Mouse (Mus musculus) v-Abl transformed pro-B cells (cell line): ENCODE results near the gene Smn1.
"Not testable (repeated sequence)": the region's sequence is repeated elsewhere in the genome, so short reads cannot be mapped to it uniquely, and the experiment has no call there.

Experiments used
- in situ Hi-C, 2 experiments: fragments of 400-800 bp; cut with MboI; formaldehyde crosslinking; loops; one replicate each; pipeline ENCODE4 v1.15.1; 2025; ENCODE audit not compliant: unreplicated experiment in 2 of 2

Gene Smn1

DNA sequence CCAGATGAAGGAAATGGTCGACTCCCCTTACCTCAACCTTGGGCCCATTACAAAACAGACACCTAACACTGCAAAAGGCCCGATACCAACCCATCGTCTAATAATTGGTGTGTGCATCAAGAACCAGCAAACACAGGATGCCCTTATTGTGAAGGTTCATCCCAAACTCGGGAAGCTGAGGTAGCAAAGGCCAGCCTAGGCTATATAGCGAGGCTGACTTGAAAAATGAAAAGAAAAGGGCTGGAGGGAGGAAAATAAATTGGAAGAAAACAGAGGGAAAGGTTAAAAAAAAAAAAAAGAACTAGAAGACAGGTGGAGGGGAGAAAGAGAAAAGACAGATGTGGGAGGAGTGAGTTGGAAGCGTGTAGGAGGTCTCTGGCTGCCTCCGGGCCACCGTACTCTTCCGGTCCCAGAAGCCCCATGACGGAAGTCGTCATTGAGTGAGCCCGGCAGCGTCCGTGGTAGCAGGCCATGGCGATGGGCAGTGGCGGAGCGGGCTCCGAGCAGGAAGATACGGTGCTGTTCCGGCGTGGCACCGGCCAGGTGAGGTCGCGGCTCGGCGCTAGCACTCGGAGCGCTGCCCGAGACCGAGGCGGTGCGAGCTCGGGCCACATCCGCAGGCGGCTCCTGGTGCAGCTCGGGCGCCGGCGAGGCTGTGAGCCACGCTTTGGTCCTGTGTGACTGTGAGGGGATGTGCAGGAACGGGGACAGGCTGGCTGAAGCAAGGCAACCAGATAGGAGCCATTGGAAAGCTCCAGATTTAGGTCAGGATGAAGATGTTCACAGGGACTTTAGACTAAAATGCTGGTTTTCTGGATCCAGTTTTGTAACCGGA, at the start of gene Smn1:
Gene Smn1 (plus strand): TSS at position 430 of the 835 bp plus-strand sequence.
- in situ Hi-C loops = loop anchor here (25.0 kb wide), 4 partner anchors 262 to 1588 kb away; partner anchors contain the start of genes Gtf2h2 (in 2 of the 2) and Slc30a5 (in 1 of the 2)

DNA sequence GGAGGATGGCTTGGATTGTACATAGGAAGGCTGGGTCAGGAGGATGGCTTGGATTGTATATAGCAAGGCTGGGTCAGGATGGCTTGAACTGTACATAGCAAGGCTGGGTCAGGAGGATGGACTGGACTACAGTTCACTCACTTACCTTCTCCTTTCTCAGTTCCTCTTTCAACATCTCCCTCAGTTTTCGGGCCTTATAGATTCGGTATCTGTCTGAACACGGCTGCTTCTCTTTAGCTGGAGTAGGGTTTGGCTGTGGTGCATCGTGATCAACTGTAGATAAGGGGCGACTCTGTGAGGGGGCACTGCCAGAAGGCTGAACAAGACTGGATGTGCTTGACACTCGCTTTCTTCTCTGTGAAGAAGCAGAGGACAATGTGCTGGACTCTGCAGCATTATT, 25.8 kb upstream of the Smn1 start:
- in situ Hi-C loops = loop anchor here in 1 of 2 experiments (10.0 kb wide), 2 partner anchors 536 to 754 kb away; partner anchors contain the start of genes Mrps27 and Ptcd2

DNA sequence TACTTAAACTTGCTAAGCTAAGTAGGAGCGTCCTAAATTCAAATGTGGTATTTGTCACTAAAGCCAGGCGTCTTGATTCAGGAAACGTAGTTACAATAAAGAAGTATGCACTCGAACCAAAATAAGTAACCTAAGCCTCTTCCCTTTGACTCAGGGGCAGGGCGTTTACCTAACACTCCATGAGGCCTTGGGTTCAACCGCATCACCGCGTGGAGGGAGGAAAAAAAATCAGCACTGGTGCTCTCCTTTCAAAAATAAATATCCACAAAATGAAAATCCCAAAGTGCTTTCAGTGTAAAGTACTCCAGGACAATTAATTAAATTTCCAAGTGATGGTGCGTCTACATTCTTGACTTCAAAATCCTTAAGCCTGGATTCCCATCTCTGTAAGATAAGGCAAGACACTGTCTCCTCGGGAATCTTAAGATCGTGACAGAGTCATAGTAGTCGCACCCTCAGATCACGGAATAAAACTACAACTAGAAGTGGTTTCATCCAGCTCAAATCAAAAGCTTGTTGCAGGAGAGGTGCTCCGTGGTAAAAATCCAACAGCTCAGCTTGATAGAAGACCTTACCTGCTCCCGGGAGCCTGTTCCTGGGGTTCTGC, 21.5 kb upstream of the Smn1 start:
- in situ Hi-C loops = loop anchor here (10.0 to 25.0 kb wide), 6 partner anchors 241 to 1609 kb away; partner anchors contain the start of genes Gtf2h2 (in 1 of the 2), Mrps27 (in 1 of the 2), Ptcd2 (in 1 of the 2) and Slc30a5 (in 1 of the 2)

DNA sequence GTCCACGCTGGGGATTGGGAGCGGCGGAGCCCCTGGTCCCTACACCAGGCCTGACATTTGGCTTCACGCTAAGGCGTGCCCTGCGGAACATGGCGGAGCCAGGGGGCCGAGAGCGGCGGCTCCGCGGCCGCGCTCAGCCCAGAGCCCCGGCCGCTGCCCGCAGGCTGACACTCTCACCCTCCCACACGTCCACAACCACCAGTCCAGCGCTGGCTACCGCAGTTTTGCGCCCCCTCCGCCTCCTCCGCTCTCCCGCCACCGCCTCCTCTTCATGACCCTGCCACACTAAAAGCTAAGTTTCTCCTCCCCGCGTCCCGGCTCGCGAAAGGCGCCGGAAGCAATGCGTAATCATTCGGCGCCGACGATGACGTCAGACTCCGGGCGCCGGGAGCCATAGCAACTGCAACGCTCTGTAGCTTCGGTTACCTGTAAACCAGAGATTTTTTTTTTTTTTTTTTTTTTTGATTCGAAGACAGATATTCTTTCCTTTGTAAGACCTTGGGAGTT, 20.9 kb upstream of the Smn1 start, which contains the start of gene Bdp1:
Gene Bdp1 (minus strand): TSS at position 323 of the 507 bp plus-strand sequence.
- in situ Hi-C loops = loop anchor here (10.0 to 25.0 kb wide), 6 partner anchors 242 to 1608 kb away; partner anchors contain the start of genes Gtf2h2 (in 1 of the 2), Mrps27 (in 1 of the 2), Ptcd2 (in 1 of the 2) and Slc30a5 (in 1 of the 2)

DNA sequence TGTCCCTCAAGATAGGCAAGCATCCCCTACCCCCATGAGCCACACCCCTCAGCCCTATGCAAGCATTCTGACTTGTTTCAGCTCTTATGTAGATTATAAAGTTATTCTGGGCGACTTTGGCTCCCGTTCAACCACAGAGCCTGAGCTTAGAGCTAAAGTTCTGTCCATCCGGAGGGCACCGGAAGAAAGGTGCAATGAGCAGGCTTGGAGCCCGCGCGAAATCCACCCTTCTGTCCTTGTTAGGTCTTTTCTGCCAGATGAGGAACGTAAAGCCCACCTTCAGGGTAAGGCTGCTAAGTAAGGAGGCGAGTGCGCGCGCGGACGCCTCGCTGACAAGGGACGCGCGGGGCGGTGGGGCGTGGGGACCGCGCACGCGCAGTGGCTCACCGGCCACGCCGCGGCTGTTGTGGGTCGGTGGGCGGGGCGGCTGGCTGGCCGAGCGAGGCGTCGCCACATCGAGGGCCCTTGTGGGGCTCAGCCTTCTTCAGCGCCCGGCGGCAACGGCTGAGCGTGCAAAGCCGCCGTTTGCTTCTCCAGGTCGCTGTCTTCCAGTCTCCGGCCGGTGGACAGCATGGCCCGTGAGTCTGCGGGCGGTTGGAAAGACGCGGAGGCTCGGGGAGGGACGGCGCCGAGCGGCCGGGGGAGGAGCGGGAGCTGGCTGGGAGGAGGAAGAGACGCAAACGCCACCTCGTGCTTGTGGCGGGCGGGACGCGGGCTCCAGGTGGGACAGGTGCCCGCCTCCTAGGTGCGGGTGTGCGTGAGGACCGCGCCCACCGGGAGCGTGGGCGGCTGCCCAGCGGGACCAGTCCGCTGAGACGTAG, 16.8 kb upstream of the Smn1 start, which contains the start of gene Serf1:
Gene Serf1 (plus strand): TSS at position 361 of the 821 bp plus-strand sequence.
- in situ Hi-C loops = loop anchor here (10.0 to 25.0 kb wide), 6 partner anchors 246 to 1604 kb away; partner anchors contain the start of genes Gtf2h2 (in 1 of the 2), Mrps27 (in 1 of the 2), Ptcd2 (in 1 of the 2) and Slc30a5 (in 1 of the 2)

DNA sequence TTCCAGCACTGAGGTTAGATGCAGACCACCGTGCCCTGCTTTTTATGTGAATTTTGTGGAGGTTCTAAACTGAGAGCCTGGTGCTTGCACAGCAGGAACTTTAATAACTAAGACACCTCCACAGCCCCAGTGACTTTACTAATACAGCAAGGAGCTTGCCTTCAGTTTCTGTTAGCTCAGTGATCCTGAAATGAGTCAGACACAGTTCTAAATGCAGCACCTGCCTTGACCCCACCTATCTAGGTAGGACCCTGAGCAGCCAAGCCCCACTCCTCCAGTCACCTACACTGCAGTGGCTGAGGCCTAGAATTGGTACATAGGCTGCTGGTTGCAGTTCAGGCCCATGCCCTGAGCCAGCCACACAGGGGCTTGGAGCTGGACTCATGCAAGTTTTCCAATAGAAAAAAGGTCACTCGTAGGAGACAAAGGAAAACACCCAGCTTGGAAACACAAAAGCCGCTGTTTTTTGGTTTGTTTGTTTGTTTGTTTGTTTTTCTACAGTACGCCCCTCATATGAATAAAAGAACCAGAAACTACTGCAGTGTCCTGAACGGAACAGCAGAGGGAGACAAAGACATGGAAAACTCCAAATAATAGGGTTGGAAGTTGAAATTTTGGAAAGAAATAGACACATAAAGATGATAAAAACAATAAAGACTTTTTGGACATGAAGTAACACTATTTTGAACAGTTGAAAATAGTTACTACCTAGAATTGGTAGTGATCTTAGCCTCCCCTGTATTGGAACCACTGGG, 12.3 kb upstream of the Smn1 start:
- in situ Hi-C loops = loop anchor here (5.0 to 25.0 kb wide), 8 partner anchors 250 to 1600 kb away; partner anchors contain the start of genes Ak6 (in 1 of the 2), Gtf2h2 (in 1 of the 2), Rad17 (in 1 of the 2) and Slc30a5 (in 1 of the 2)

DNA sequence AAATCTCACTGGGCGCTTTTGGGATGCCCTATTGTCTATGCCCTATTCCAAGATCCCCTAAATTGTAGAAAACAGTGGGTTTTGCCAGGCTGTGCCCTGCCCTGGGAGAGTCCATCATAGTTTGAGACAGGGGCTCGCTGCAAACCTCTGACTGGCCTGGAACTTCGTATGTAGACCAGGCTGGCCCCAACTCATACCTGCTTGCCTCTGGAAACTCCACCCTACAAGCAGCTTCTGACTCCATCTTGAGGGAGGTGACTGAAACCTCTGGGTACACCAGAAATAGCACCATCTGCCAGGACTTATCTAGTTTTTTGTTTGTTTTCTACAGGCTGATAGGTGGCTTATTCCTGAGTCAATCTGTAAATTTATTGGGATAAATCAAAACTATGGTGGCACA, 682 bp upstream of the Smn1 start:
- in situ Hi-C loops = loop anchor here (25.0 kb wide), 4 partner anchors 262 to 1588 kb away; partner anchors contain the start of genes Gtf2h2 (in 1 of the 2) and Slc30a5 (in 1 of the 2)

DNA sequence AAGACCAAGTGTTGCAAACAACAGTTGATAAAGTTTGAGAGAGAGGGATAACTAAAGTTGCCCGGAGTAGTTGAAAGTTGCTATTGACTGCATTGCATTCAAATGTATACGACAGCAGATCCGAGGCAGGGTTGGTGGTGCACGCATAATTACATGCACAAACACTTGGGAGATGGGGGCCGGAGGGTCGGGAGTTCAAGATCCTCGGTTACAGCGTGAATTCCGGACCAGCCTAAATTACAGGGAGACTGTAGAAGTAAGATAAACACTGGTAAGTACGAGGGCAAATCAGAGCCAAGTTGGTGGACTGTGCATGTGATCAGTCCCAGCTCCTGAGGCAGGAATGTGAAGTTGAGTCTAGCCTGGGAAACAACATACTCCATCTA, 599 bp downstream of the Smn1 start:
- in situ Hi-C loops = loop anchor here in 1 of 2 experiments (25.0 kb wide), 1 partner anchor 362 kb away; the partner anchor contains the start of gene Gtf2h2

DNA sequence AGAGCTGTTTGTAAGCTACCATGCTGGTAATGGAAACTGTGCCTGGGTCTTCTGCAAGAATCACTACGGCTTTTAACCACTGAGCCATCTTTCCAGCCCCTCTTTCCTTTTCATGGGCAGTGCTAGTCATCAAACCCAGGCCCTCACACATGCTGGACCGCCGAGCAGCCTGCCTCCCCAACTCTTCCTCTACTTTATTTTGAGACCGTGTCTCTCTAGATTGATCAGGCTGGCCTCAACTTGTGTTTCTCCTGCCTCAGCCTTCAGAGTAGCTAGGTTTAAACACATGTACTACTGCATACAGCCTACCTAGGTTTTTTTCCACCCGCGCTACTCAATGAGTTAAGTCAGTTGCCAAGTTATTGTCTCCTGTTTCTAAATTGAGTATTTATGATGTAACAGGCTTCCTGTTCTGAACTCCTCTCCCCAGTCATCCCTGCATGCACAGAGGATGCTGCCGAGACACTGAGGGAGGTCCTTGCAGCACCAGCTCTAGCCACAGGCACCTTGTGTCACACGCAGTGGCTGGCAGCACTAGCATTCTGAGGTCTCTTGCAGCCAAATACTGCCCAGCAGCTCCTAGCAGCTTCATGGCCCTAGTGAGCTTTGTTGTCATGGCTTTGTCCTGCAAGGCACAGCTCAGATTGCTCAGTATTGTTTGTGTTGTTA, 17.1 kb downstream of the Smn1 start:
- in situ Hi-C loops = loop anchor here in 1 of 2 experiments (25.0 kb wide), 1 partner anchor 346 kb away; the partner anchor contains the start of gene Gtf2h2

DNA sequence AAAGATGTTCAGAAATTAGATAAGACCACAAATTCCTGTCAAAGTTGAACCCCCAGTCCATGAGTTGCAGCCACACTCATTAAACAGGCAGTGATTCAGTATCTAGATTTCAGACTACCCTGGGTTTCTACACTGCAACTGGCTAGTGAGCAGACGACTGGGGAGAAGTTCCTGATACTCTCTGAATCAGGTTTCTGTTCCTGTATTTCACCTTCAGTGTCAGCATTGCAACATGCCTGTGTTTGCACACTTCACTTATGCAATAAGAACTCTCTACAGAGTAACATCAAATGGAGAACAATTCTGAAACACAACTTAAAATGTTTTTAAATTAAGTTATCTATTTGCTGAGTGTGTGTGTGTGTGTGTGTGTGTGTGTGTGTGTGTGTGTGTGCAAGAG, 28.0 kb downstream of the Smn1 start:
- in situ Hi-C loops = no loop called here

DNA sequence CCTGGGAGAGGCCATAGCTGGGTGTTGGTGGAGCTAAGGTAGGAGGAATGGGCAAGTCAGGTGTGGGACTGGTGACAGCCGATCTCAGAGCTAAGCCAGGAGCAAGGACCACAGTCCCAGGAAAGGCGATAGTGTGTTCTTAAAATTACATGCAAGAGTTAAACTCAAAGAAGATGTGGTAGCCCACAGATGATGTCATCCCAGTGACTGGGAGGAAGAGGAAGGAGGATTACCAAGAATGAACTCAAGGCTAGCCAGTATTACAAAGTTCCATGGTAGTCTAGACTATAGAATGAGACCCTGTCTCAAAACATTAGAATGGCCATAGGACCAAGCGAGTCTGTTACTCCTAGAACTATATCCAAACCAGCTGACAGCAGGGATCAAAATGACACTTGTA, 32.0 kb downstream of the Smn1 start:
- in situ Hi-C loops = no loop called here

DNA sequence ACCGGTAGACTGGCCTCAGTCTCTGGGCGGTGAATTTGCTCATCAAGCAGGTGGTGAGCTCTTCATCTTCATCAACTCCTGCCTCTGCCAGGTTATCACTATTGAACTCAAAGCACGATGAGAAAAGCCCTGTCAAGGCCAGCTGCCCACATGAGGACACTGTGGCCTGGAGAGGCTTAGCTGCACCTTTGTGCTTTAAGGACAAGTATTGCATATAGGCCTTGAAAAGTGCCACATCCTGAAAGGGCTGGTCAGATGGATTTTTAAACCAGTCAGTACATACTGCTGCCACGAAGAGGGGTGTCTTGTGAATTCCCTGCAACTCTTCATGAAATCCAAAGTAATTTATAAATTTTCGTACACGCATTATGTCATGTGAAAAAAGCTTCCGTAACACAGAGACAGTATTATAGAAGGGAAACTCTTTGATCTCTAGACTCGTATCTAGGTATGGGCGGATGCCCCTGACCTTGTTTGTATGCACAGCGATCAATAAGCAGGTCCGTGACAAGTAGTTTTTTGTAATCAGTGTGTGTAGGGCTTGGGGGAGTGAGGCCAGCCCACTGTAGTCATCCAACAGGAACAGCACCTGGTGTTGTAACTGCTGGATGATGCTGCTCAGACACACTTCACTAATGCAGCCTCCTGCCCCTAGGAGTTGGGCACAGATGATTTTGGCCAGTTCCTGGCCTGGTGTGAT, 36.7 kb downstream of the Smn1 start:
- in situ Hi-C loops = not testable (repeated sequence)

DNA sequence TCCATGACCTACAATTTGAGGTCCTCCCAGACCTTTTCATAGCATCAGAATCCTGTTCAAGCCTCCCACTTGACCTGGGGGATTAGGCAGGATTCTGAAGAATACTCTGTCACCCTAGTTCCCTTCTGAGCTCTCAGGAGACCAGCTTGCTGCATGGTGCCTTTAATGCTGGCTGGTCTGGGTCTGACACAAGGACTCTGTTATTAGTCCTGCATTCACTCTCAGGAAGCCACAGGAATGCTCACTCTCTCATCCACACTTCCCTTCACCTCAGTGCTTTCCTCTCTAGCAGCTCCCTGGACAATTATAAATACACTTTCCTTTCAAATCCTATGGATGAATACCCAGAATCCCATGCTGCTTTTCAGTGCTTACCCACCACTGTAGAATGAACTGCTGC, 37.8 kb downstream of the Smn1 start:
- in situ Hi-C loops = not testable (repeated sequence)

DNA sequence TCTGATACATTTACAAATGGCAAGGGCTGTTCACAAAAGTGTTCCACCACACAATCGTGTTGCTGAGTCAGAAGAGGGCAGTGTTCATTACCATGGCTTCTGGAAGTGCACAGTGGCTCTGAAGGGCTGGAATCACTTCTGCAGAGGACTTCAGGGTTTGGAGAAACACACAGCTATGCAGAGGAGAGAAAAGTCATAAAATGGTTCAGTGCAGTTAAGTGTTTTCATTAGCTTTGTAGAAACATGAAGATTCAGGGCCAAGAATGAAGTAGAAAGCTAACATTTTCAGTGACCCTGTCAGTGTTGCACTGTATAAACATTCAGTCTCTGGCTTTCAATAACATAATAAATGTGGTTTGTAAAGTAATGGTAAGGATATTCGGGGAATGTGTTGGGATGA, 41.7 kb downstream of the Smn1 start:
- in situ Hi-C loops = not testable (repeated sequence)

DNA sequence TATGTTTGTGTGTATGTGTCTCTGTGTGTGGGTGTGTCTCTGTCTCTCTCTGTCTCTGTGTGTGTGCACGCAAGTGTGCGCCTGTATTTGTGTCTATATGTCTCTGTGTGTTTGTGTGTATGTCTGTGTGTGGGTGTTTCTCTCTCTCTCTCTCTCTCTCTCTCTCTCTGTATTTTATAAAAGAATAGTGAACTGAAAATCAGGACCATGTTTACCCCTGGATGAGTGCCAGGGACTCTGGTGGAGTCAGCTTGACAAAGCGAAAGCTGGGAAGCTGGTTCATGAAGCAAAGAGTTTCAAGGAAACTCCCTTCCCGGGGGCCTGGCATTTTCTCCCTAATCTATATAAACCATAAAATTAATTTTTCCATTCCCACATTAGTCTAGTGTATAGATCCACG, 49.7 kb downstream of the Smn1 start:
- in situ Hi-C loops = not testable (repeated sequence)

DNA sequence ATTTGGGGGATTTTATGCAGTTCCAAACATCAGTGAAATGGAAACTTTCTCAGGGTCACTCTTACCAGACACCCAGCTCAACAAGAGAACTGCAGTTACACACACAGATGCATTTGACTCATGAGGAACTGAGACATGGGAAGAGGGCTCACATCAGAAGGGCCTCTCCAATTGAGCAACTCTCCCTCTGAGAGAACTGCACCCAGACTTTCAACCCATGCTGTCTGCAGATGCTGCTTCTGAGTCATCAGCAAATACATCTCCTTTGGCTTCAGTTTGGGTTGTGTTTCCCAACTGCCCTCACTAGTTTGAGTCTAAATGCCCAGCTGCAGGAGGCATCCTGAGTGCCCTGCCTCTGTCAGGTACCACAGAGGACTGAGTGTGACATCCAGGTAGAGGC, 58.5 kb downstream of the Smn1 start:
- in situ Hi-C loops = not testable (repeated sequence)
